Mouse (Mus musculus) monocyte, adult 2 months (primary cell): Measurements from ENCODE around the gene Gm38394.

Experiments used
- DNase-seq, 2 experiments: peaks; one replicate each; pipeline ENCODE4 v3.0.0; 2022; ENCODE audit warnings: low spot score in 2 of 2, low read depth in 1 of 2

Gene Gm38394

GRCm38 (mm10) chr1:133664203-133664970 is 3.3 kb upstream of the Gm38394 start:
- no peak for DNase-seq

GRCm38 (mm10) chr1:133663427-133663826 is 2.3 kb upstream of the Gm38394 start:
- no peak for DNase-seq

- DNase-seq, result no peak
Measured at GRCm38 (mm10) chr1:133662941-133663340, 1.8 kb upstream of the Gm38394 start.

GRCm38 (mm10) chr1:133660466-133661202 is 484 bp downstream of the Gm38394 start, which contains the start of gene Zbed6:
TSS of gene Zbed6 (minus strand) at chr1:133660885.
- DNase-seq, result no peak

- no peak for DNase-seq
Measured at GRCm38 (mm10) chr1:133658878-133659277, 2.2 kb downstream of the Gm38394 start.

- DNase-seq, result no peak
Measured at GRCm38 (mm10) chr1:133656811-133657210, 4.3 kb downstream of the Gm38394 start.

- no peak for DNase-seq
Measured at GRCm38 (mm10) chr1:133653033-133653432, 8.1 kb downstream of the Gm38394 start.

GRCm38 (mm10) chr1:133650288-133651055 is 10.6 kb downstream of the Gm38394 start:
- DNase-seq, result no peak

GRCm38 (mm10) chr1:133645652-133646051 is 15.5 kb downstream of the Gm38394 start:
- DNase-seq, result no peak

- no peak for DNase-seq
Measured at GRCm38 (mm10) chr1:133641163-133641562, 20.0 kb downstream of the Gm38394 start.

- no peak for DNase-seq
Measured at GRCm38 (mm10) chr1:133638517-133638916, 22.6 kb downstream of the Gm38394 start.

- DNase-seq, result no peak
Measured at GRCm38 (mm10) chr1:133632168-133632567, 28.9 kb downstream of the Gm38394 start.

GRCm38 (mm10) chr1:133625052-133625451 is 36.1 kb downstream of the Gm38394 start:
- no peak for DNase-seq

- DNase-seq, result no peak
Measured at GRCm38 (mm10) chr1:133618311-133618710, 42.8 kb downstream of the Gm38394 start.

- DNase-seq, result no peak
Measured at GRCm38 (mm10) chr1:133617908-133618307, 43.2 kb downstream of the Gm38394 start.

- DNase-seq, result peak in 1 of 2 experiments; percentile 4
Measured at GRCm38 (mm10) chr1:133613817-133614216, 47.3 kb downstream of the Gm38394 start.

GRCm38 (mm10) chr1:133611436-133611835 is 49.7 kb downstream of the Gm38394 start:
- no peak for DNase-seq

GRCm38 (mm10) chr1:133610601-133611000 is 50.5 kb downstream of the Gm38394 start:
- no peak for DNase-seq

GRCm38 (mm10) chr1:133609771-133610502 is 51.2 kb downstream of the Gm38394 start, which contains the start of gene Snrpe:
TSS of gene Snrpe (minus strand) at chr1:133610291.
- peak; percentile 85 to 91 for DNase-seq

GRCm38 (mm10) chr1:133603174-133603573 is 57.9 kb downstream of the Gm38394 start:
- DNase-seq, result no peak
